Mouse (Mus musculus) ES-CJ7 (cell line): Measurements from ENCODE around the gene Tgif1.

Source experiments
- DNase-seq: peaks from one replicate; pipeline ENCODE4 v3.0.0; 2011; ENCODE audit warnings: low read depth, low spot score

Gene Tgif1

GRCm38 (mm10) chr17:70866538-70867114 lies 13.3 kb upstream of the Tgif1 start:
- DNase-seq: peak; percentile 97

GRCm38 (mm10) chr17:70866029-70866428 lies 12.7 kb upstream of the Tgif1 start:
- no peak for DNase-seq

GRCm38 (mm10) chr17:70865060-70865604 lies 11.8 kb upstream of the Tgif1 start:
- DNase-seq: peak; percentile 98

- DNase-seq: no peak
Observed at GRCm38 (mm10) chr17:70864645-70865044, 11.3 kb upstream of the Tgif1 start.

GRCm38 (mm10) chr17:70864117-70864516 lies 10.8 kb upstream of the Tgif1 start:
- DNase-seq: peak; percentile 59

GRCm38 (mm10) chr17:70858814-70859213 lies 5.5 kb upstream of the Tgif1 start:
- DNase-seq: no peak

GRCm38 (mm10) chr17:70856871-70857415 lies 3.6 kb upstream of the Tgif1 start:
- DNase-seq: no peak

GRCm38 (mm10) chr17:70854021-70854420 lies 675 bp upstream of the Tgif1 start:
- peak; percentile 65 for DNase-seq

- DNase-seq: peak; percentile 68
Observed at GRCm38 (mm10) chr17:70852686-70853386, 510 bp downstream of the Tgif1 start.

- DNase-seq: no peak
Observed at GRCm38 (mm10) chr17:70852011-70852685, 1.2 kb downstream of the Tgif1 start.

- peak; percentile 84 for DNase-seq
Observed at GRCm38 (mm10) chr17:70850996-70851991, 2.1 kb downstream of the Tgif1 start.

- DNase-seq: peak; percentile 70
Observed at GRCm38 (mm10) chr17:70850233-70850995, 2.9 kb downstream of the Tgif1 start.

GRCm38 (mm10) chr17:70849399-70850232 lies 3.7 kb downstream of the Tgif1 start:
- peak; percentile 86 for DNase-seq

GRCm38 (mm10) chr17:70848511-70849398 lies 4.6 kb downstream of the Tgif1 start:
- peak; percentile 94 for DNase-seq

- no peak for DNase-seq
Observed at GRCm38 (mm10) chr17:70847751-70848510, 5.4 kb downstream of the Tgif1 start.

GRCm38 (mm10) chr17:70847086-70847485 lies 6.3 kb downstream of the Tgif1 start:
- peak; percentile 83 for DNase-seq

GRCm38 (mm10) chr17:70846111-70846644 lies 7.2 kb downstream of the Tgif1 start:
- DNase-seq: no peak
